Mouse (Mus musculus): ENCODE data around the gene Trio. TPM values are rescaled to one million over a fixed set of nuclear protein-coding genes. Genes with fewer than 3 reads are reported as not detected.

The Trio gene
- polyA plus RNA-seq, 1 experiment from 2014 or later, result 8.8 TPM

DNA sequence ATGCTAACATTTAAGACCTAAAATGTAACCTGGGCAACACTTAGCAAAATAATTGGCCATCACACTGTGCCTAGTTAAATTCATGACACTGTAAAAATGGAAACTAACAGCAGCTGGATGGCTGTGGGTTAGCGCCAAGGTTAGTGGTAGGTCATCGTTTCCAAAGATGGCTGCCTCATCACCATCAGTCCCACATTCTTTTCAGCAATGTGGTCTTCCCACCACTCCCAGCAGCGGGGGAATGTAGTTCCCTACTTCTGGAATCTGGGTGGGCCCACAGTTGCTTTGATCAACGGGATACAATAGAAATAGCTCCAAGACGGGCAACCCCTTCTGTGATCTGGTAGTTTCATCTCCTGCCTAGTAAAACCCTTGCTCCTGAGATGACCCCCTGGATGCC, 35.3 kb upstream of the Trio start:
- Histone ChIP-seq H3K27me3 (ENCODE audit: control insufficient read depth, insufficient read depth, low read length) (no peaks in the 10 kb centered on the region), H3K9ac (ENCODE audit: low read length) (no peak overlapping the region), H3K27ac (replicated peaks) (no peak overlapping the region), H3K4me1 (replicated peaks; ENCODE audit: control insufficient read depth, insufficient read depth) (no peaks in the 10 kb centered on the region), H3K4me3 (ENCODE audit: low read depth, low read length) (no peak overlapping the region), H3K36me3 (ENCODE audit: control insufficient read depth, insufficient read depth, low read length) (no peaks in the 10 kb centered on the region), H3K4me2 (replicated peaks; ENCODE audit: low read depth) (no peak overlapping the region), H3K9me3 (ENCODE audit: control insufficient read depth, low read length) (no peaks in the 10 kb centered on the region)
- no peak for TF ChIP-seq CTCF (IDR thresholded peaks at IDR 0.05; ENCODE audit: low read depth)
- no peak for TF ChIP-seq EP300 (optimal IDR thresholded peaks at IDR 0.05)
- ATAC-seq (ENCODE audit: low FRiP score, low TSS enrichment) (no peak), DNase-seq (ENCODE audit: low spot score) (no peak)
- WGBS, result 83% methylated on average over 5 of the region's 5 CpGs

DNA sequence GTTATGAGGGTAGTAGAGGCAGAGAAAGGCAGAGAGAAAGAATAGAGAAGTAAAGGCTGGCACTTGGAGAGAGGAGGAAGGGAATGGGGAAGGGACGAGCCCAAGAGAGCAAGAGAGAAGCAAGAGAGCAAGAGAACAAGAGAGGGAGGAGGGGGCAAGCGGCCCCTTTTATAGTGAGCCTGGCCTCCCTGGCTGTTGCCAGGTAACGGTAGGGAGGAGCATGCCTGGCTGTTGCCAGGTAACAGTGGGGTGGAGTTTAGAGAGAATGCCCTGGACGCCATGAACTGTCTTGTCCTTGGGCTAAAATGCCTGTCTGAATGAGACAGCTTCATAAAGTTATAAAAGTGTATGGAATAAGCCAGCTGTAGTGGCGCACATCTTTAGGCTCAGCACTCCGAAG, 34.8 kb upstream of the Trio start:
- H3K4me1 ChIP-seq (replicated peaks; ENCODE audit: control insufficient read depth, insufficient read depth), result no peaks in the 10 kb centered on the region
- TF ChIP-seq EP300 (optimal IDR thresholded peaks at IDR 0.05), result no peak
- WGBS, result 67% methylated on average over 6 of the region's 6 CpGs
- DNase-seq (ENCODE audit: low spot score), result no peak
- H3K27me3 ChIP-seq (ENCODE audit: control insufficient read depth, insufficient read depth, low read length), result no peaks in the 10 kb centered on the region
- no peak overlapping the region for H3K4me3 ChIP-seq (ENCODE audit: low read depth, low read length)
- ATAC-seq (ENCODE audit: low FRiP score, low TSS enrichment), result no peak
- H3K4me2 ChIP-seq (replicated peaks; ENCODE audit: low read depth), result no peak overlapping the region
- no peak overlapping the region for H3K27ac ChIP-seq (replicated peaks)
- H3K9ac ChIP-seq (ENCODE audit: low read length), result no peak overlapping the region
- no peaks in the 10 kb centered on the region for H3K36me3 ChIP-seq (ENCODE audit: control insufficient read depth, insufficient read depth, low read length)
- no peaks in the 10 kb centered on the region for H3K9me3 ChIP-seq (ENCODE audit: control insufficient read depth, low read length)

GRCm38 (mm10) chr15:28057545-28057944, 31.9 kb upstream of the Trio start:
- 46% methylated on average over 5 of the region's 5 CpGs for WGBS
- no peak for ATAC-seq (ENCODE audit: low FRiP score, low TSS enrichment)

GRCm38 (mm10) chr15:28054731-28055130, 29.1 kb upstream of the Trio start:
- H3K9me3 ChIP-seq (ENCODE audit: control insufficient read depth, low read length), result no peaks in the 10 kb centered on the region
- no peak overlapping the region for H3K4me3 ChIP-seq (ENCODE audit: low read depth, low read length)
- 87% methylated on average over 1 of the region's 1 CpGs for WGBS
- H3K9ac ChIP-seq (ENCODE audit: low read length), result no peak overlapping the region
- no peaks in the 10 kb centered on the region for H3K27me3 ChIP-seq (ENCODE audit: control insufficient read depth, insufficient read depth, low read length)
- ATAC-seq (ENCODE audit: low FRiP score, low TSS enrichment) (no peak), DNase-seq (ENCODE audit: low spot score) (no peak)
- no peaks in the 10 kb centered on the region for H3K4me1 ChIP-seq (replicated peaks; ENCODE audit: control insufficient read depth, insufficient read depth)
- TF ChIP-seq EP300 (optimal IDR thresholded peaks at IDR 0.05) (no peak), CTCF (IDR thresholded peaks at IDR 0.05; ENCODE audit: low read depth) (no peak)
- no peak overlapping the region for H3K27ac ChIP-seq (replicated peaks)
- no peak overlapping the region for H3K4me2 ChIP-seq (replicated peaks; ENCODE audit: low read depth)
- no peaks in the 10 kb centered on the region for H3K36me3 ChIP-seq (ENCODE audit: control insufficient read depth, insufficient read depth, low read length)

More at GRCm38 (mm10) chr15:28057545-28057944, 31.9 kb upstream of the Trio start:
- Histone ChIP-seq H3K27me3 (ENCODE audit: control insufficient read depth, insufficient read depth, low read length) (no peaks in the 10 kb centered on the region), H3K9ac (ENCODE audit: low read length) (no peak overlapping the region), H3K4me1 (replicated peaks; ENCODE audit: control insufficient read depth, insufficient read depth) (no peaks in the 10 kb centered on the region), H3K4me3 (ENCODE audit: low read depth, low read length) (no peak overlapping the region), H3K9me3 (ENCODE audit: control insufficient read depth, low read length) (no peaks in the 10 kb centered on the region), H3K27ac (replicated peaks) (no peak overlapping the region), H3K36me3 (ENCODE audit: control insufficient read depth, insufficient read depth, low read length) (no peaks in the 10 kb centered on the region), H3K4me2 (replicated peaks; ENCODE audit: low read depth) (no peak overlapping the region)
- TF ChIP-seq EP300 (optimal IDR thresholded peaks at IDR 0.05) (no peak), CTCF (IDR thresholded peaks at IDR 0.05; ENCODE audit: low read depth) (no peak)
- no peak for DNase-seq (ENCODE audit: low spot score)

GRCm38 (mm10) chr15:28054111-28054510, 28.5 kb upstream of the Trio start:
- H3K9ac ChIP-seq (ENCODE audit: low read length), result no peak overlapping the region
- H3K27me3 ChIP-seq (ENCODE audit: control insufficient read depth, insufficient read depth, low read length), result no peaks in the 10 kb centered on the region
- H3K4me2 ChIP-seq (replicated peaks; ENCODE audit: low read depth), result no peak overlapping the region
- TF ChIP-seq CTCF (IDR thresholded peaks at IDR 0.05; ENCODE audit: low read depth), result no peak
- TF ChIP-seq EP300 (optimal IDR thresholded peaks at IDR 0.05), result no peak
- ATAC-seq (ENCODE audit: low FRiP score, low TSS enrichment) (no peak), DNase-seq (ENCODE audit: low spot score) (no peak)
- H3K9me3 ChIP-seq (ENCODE audit: control insufficient read depth, low read length), result no peaks in the 10 kb centered on the region
- no peak overlapping the region for H3K27ac ChIP-seq (replicated peaks)
- no peak overlapping the region for H3K4me3 ChIP-seq (ENCODE audit: low read depth, low read length)
- 45% methylated on average over 1 of the region's 1 CpGs for WGBS
- no peaks in the 10 kb centered on the region for H3K4me1 ChIP-seq (replicated peaks; ENCODE audit: control insufficient read depth, insufficient read depth)
- H3K36me3 ChIP-seq (ENCODE audit: control insufficient read depth, insufficient read depth, low read length), result no peaks in the 10 kb centered on the region

GRCm38 (mm10) chr15:28053226-28053625, 27.6 kb upstream of the Trio start:
- no peaks in the 10 kb centered on the region for H3K36me3 ChIP-seq (ENCODE audit: control insufficient read depth, insufficient read depth, low read length)
- no peak overlapping the region for H3K27ac ChIP-seq (replicated peaks)
- no peaks in the 10 kb centered on the region for H3K4me1 ChIP-seq (replicated peaks; ENCODE audit: control insufficient read depth, insufficient read depth)
- TF ChIP-seq EP300 (optimal IDR thresholded peaks at IDR 0.05), result no peak
- TF ChIP-seq CTCF (IDR thresholded peaks at IDR 0.05; ENCODE audit: low read depth), result no peak
- no peak overlapping the region for H3K9ac ChIP-seq (ENCODE audit: low read length)
- no peak for DNase-seq (ENCODE audit: low spot score)
- no peaks in the 10 kb centered on the region for H3K27me3 ChIP-seq (ENCODE audit: control insufficient read depth, insufficient read depth, low read length)
- 62% methylated on average over 6 of the region's 6 CpGs for WGBS
- H3K9me3 ChIP-seq (ENCODE audit: control insufficient read depth, low read length), result no peaks in the 10 kb centered on the region
- no peak for ATAC-seq (ENCODE audit: low FRiP score, low TSS enrichment)
- no peak overlapping the region for H3K4me2 ChIP-seq (replicated peaks; ENCODE audit: low read depth)
- H3K4me3 ChIP-seq (ENCODE audit: low read depth, low read length), result no peak overlapping the region

All from stomach, postnatal 0 days (tissue).